Mouse (Mus musculus): ENCODE measurements at regions not wholly inside any gene's neighbourhood (a gene's known extent, or its start where the extent isn't known, plus 50 kb on each side); places are given as distances from the start of the nearest gene placed in this dataset.

- no peak for TF ChIP-seq POLR2AphosphoS2 (IDR thresholded peaks at IDR 0.05; ENCODE audit: low read depth, low read length)
- no peak for TF ChIP-seq POLR2A (IDR thresholded peaks at IDR 0.05; ENCODE audit: low read depth, low read length)
- TF ChIP-seq MAZ (IDR thresholded peaks at IDR 0.05; ENCODE audit: low read depth, low read length) = no peak
- no peak for TF ChIP-seq SIN3A (IDR thresholded peaks at IDR 0.05; ENCODE audit: low read length)
- TF ChIP-seq EP300 (IDR thresholded peaks at IDR 0.05; ENCODE audit: low read length) = no peak
- TF ChIP-seq CTCF (conservative IDR thresholded peaks at IDR 0.05 in 1 of 2, IDR thresholded peaks at IDR 0.05 in 1 of 2; ENCODE audit: low read depth in 2 of 2, low read length in 2 of 2) = no peak
- no peak for TF ChIP-seq UBTF (IDR thresholded peaks at IDR 0.05; ENCODE audit: low read depth, low read length)
- TF ChIP-seq MXI1 (IDR thresholded peaks at IDR 0.05; ENCODE audit: low read depth, low read length) = no peak
- TF ChIP-seq RAD21 (IDR thresholded peaks at IDR 0.05; ENCODE audit: low read depth, low read length) = no peak
- TF ChIP-seq SMC3 (IDR thresholded peaks at IDR 0.05; ENCODE audit: low read depth, low read length) = no peak
- TF ChIP-seq ZC3H11A (IDR thresholded peaks at IDR 0.05; ENCODE audit: low read depth, low read length) = no peak
- TF ChIP-seq USF1 (IDR thresholded peaks at IDR 0.05; ENCODE audit: low read depth, low read length) = no peak
- no peak for TF ChIP-seq IRF4 (IDR thresholded peaks at IDR 0.05; ENCODE audit: low read depth, low read length)
- TF ChIP-seq HCFC1 (IDR thresholded peaks at IDR 0.05; ENCODE audit: low read depth, low read length) = no peak
Measured at GRCm38 (mm10) chr11:19356151-19356550, 337.4 kb upstream of the Meis1 start.
